Mouse (Mus musculus): Measurements from ENCODE around the gene Asxl2.

The Asxl2 gene

GRCm38 (mm10) chr12:3546121-3546658 lies 119.5 kb downstream of the Asxl2 start:
- DNase-seq (ENCODE audit: low read depth, low spot score): no peak

- DNase-seq (ENCODE audit: low read depth, low spot score): no peak
These were observed 120.1 kb downstream of the Asxl2 start for GRCm38 (mm10) chr12:3546781-3547180.

GRCm38 (mm10) chr12:3547506-3547905 lies 120.8 kb downstream of the Asxl2 start:
- no peak for DNase-seq (ENCODE audit: low read depth, low spot score)

- no peak for DNase-seq (ENCODE audit: low read depth, low spot score)
These were observed 121.3 kb downstream of the Asxl2 start for GRCm38 (mm10) chr12:3547911-3548310.

GRCm38 (mm10) chr12:3548582-3549211 lies 122.0 kb downstream of the Asxl2 start:
- peak; percentile 75 for DNase-seq (ENCODE audit: low read depth, low spot score)

- no peak for DNase-seq (ENCODE audit: low read depth, low spot score)
These were observed 123.6 kb downstream of the Asxl2 start for GRCm38 (mm10) chr12:3550280-3550679.
